Mouse (Mus musculus) activated CD4-positive, CD25-positive, alpha-beta regulatory T cell, adult 9 weeks (primary cell): Measurements from ENCODE around the gene Ubald2. TPM values are rescaled to one million over a fixed set of nuclear protein-coding genes. Genes with fewer than 3 reads are reported as not detected.

Experiments
- polyA plus RNA-seq: library from polyadenylated mRNA; unstranded; fragments of 100-300 nt; shearing (Covaris generic); gene quantifications from one replicate; pipeline ENCODE4 v1.2.1, GENCODE M21; 2017

Ubald2 gene
- polyA plus RNA-seq: 34.7 TPM

DNA sequence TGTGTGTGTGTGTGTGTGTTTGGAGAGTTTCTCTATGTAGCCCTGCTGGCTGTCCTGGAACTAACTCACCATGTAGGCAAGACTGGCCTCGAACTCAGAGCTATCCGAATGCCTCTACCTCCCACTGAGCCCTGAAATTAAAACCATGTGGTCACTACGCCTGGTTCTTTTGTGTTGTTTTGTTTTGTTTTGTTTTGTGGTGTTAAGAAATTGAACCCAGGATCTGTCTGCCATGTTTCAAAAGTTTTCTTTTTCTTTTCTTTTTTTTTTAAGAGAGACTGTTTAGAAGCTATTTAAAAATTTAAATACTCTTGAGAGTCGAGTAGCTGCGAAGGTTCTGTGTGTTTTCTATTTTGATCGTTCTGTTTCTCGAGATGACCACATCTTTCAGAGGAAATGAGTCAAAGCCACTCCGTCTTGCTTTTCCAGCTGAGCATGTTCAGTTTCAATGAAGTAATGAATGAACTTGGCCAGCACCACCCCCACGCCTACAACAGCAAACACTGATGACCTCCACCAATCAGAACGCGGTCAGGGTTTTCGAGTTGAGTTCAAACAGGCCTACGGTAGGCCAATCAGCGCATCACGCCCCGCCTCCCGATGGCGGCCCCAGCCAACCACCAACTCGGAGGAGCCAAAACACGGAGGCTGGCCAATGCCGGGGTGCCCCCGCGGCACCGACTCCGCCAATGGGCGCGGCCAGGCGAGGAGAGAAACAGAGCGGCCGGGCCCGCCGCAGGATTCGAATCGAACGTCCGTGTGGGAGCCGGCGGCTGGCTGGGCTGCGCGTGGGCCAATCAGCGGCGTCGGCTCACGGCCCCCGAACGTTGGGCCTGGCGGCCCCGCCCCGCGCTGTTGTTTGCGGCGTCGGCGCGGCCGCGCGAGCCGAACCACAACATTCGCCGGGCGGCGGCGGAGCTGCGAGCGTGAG lies at the start of gene Ubald2:
Gene Ubald2, plus strand, starts transcription at position 739 of the 931 bp plus-strand sequence.

DNA sequence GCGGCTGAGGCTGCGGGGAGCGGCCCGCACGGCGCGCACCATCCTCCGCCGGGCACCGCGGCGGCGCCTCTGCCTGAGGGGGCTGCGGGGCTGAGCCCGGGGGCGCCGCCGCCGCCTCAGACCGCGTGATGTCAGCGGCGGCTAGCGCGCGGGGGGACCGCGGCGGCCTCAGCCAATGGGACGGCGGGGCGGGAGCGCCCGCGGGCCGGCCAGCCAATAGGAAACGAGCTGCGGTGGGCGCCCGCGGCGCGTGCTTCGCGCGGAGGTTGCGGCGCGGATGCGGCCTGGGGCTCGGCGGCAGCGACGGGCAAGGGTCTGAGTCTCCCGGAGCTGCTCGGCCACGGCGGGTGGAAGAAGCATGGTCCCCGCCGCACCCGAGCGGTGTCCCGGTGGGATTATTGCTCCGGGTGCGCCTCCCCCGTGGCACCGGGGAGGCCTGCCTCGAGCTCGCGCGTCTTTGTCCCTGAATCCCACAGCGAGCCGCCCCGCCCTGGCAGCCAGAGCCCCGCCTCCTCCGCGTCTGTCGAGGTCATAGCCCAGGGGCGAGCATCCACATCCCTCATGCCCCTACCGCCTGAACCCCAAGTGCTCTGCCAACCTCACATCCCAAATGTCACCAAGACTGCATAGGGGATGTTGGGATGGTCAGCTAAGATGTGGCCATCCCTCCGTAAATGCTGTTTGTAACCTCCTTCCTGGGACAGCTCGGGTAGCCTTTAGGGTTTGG lies 20.8 kb upstream of the Ubald2 start, which contains the start of gene Rnf157:
Gene Rnf157, minus strand, starts transcription at position 129 of the 727 bp plus-strand sequence.

DNA sequence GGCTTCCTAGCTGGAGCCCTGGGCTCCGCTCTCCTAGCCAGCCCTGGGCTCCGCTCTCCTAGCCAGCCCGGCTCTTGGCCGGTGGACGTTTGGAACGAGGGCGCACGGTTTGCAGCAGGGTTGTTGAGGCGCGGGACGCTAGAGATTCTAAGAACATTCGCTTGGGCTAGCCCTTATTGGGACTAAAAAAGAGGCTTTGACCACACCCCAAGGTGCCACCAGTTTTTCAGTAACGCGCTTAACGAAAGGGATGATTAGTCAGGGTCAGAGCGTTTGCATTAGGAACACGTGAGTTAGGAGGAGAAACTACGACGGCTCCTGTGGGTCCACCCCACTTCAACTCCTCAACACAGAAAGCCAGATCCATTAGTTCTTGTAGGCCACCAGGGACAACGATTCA lies 32.2 kb downstream of the Ubald2 start, which contains the start of gene Qrich2:
Gene Qrich2, minus strand, starts transcription at position 101 of the 400 bp plus-strand sequence.

Other genes with a start within 250 kb of the Ubald2 start
- gene Ten1, start 235.2 kb upstream of the Ubald2 start, polyA plus RNA-seq: 65.7 TPM
- 21.0 TPM for gene Acox1, start 235.0 kb upstream of the Ubald2 start, polyA plus RNA-seq
- gene Evpl, start 196.0 kb upstream of the Ubald2 start, polyA plus RNA-seq: 0.09 TPM
- gene Srp68, start 159.9 kb upstream of the Ubald2 start, polyA plus RNA-seq: 81.5 TPM
- gene Galr2, start 153.2 kb upstream of the Ubald2 start, polyA plus RNA-seq: not detected
- gene Exoc7, start 126.9 kb upstream of the Ubald2 start, polyA plus RNA-seq: 89.2 TPM
- gene Foxj1, start 98.7 kb upstream of the Ubald2 start, polyA plus RNA-seq: not detected
- gene Rnf157, start 21.1 kb upstream of the Ubald2 start, polyA plus RNA-seq: 3.2 TPM
- not detected for gene Qrich2, start 32.1 kb downstream of the Ubald2 start, polyA plus RNA-seq
- 35.2 TPM for gene Prpsap1, start 60.1 kb downstream of the Ubald2 start, polyA plus RNA-seq
- gene Sphk1, start 96.8 kb downstream of the Ubald2 start, polyA plus RNA-seq: not detected
- 1.9 TPM for gene Ube2o, start 147.4 kb downstream of the Ubald2 start, polyA plus RNA-seq
- gene Aanat, start 152.3 kb downstream of the Ubald2 start, polyA plus RNA-seq: not detected
- 14.5 TPM for gene Rhbdf2, start 192.9 kb downstream of the Ubald2 start, polyA plus RNA-seq
- gene Prcd, start 219.4 kb downstream of the Ubald2 start, polyA plus RNA-seq: not detected
- not detected for gene Cygb, start 220.2 kb downstream of the Ubald2 start, polyA plus RNA-seq